Mouse (Mus musculus) embryonic facial prominence, embryonic 15.5 days (tissue): Measurements from ENCODE around the gene Slc39a1. TPM values are rescaled to one million over a fixed set of nuclear protein-coding genes. Genes with fewer than 3 reads are reported as not detected.

Experiments
- ATAC-seq: fragments of 200-750 bp; cut with Nextera tagmentation; 2 replicates; pipeline ENCODE4 v1.8.0; 2017; ENCODE audit warnings: low read depth, moderate TSS enrichment; ENCODE audit not compliant: insufficient number of reproducible peaks, low FRiP score, low TSS enrichment
- H3K27ac ChIP-seq: fragments of 300-500 bp; sonication (generic); replicated peaks from 2 replicates; pipeline ENCODE4 v1.5.1; 2015; ENCODE audit warnings: mild to moderate bottlenecking, inconsistent platforms
- H3K27me3 ChIP-seq: fragments of 300-500 bp; sonication (generic); 2 replicates; pipeline ENCODE4 v1.6.1; 2015; ENCODE audit warnings: inconsistent platforms
- H3K36me3 ChIP-seq: fragments of 300-500 bp; sonication (generic); 2 replicates; pipeline ENCODE4 v1.6.1; 2015; ENCODE audit warnings: mild to moderate bottlenecking, inconsistent platforms
- H3K4me1 ChIP-seq: fragments of 300-500 bp; sonication (generic); 2 replicates; pipeline ENCODE4 v1.6.1; 2015; ENCODE audit warnings: inconsistent platforms
- H3K4me2 ChIP-seq: fragments of 300-500 bp; sonication (generic); replicated peaks from 2 replicates; pipeline ENCODE4 v1.6.1; 2015; ENCODE audit warnings: mild to moderate bottlenecking, inconsistent platforms
- H3K4me3 ChIP-seq: fragments of 300-500 bp; sonication (generic); replicated peaks from 2 replicates; pipeline ENCODE4 v1.5.1; 2015; ENCODE audit warnings: mild to moderate bottlenecking, inconsistent platforms
- H3K9ac ChIP-seq: fragments of 300-500 bp; sonication (generic); 2 replicates; pipeline ENCODE4 v1.6.1; 2015; ENCODE audit warnings: inconsistent platforms
- H3K9me3 ChIP-seq: fragments of 300-500 bp; sonication (generic); replicated peaks from 2 replicates; pipeline ENCODE4 v1.6.1; 2016; ENCODE audit warnings: inconsistent platforms
- WGBS: fragments of 180-500 bp; shearing (Covaris S2); methylation state at CpG from one replicate; pipeline ENCODE4 v1.1.7; 2015; 5-methylcytosine and 5-hydroxymethylcytosine counted together
- polyA plus RNA-seq: library from polyadenylated mRNA; unstranded; fragments of >200 nt; fragmentation: Nextera tagmentation; extraction: Ambion mirVana; gene quantifications from 2 replicates; pipeline ENCODE4 v1.2.1, GENCODE M21; 2015

Slc39a1 gene
- polyA plus RNA-seq, 1 experiment from 2014 or later, result 107 TPM

DNA sequence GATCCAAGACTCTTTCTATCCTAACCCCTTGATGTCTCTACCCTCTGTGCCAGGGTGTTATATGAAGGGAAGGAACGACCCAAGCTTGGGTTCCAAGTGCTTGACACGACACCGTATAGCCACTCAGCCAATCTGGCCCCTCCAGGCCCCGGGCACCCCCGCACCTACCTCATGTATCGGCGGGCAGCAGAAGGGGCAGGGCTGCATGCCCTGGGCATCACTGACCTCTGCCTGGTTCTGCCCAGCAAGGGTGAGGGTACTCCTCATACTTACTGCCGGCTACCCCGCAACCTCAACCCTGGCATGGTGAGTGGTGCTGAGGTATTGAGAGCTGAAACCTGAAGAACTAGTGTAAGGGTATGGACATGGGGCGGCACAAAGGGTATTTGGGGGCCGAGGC is 20.2 kb downstream of the Slc39a1 start:
- ATAC-seq, result no peak
- WGBS, result 94% methylated on average over 11 of the region's 11 CpGs
- no peak overlapping the region for H3K4me3 ChIP-seq
- no peak overlapping the region for H3K4me2 ChIP-seq
- no peak overlapping the region for H3K9ac ChIP-seq
- H3K27me3 ChIP-seq, result no peaks in the 10 kb centered on the region
- peaks cover 19% of the 10 kb centered on the region for H3K4me1 ChIP-seq
- no peaks in the 10 kb centered on the region for H3K9me3 ChIP-seq
- H3K36me3 ChIP-seq, result peaks cover 36% of the 10 kb centered on the region
- H3K27ac ChIP-seq, result no peak overlapping the region

DNA sequence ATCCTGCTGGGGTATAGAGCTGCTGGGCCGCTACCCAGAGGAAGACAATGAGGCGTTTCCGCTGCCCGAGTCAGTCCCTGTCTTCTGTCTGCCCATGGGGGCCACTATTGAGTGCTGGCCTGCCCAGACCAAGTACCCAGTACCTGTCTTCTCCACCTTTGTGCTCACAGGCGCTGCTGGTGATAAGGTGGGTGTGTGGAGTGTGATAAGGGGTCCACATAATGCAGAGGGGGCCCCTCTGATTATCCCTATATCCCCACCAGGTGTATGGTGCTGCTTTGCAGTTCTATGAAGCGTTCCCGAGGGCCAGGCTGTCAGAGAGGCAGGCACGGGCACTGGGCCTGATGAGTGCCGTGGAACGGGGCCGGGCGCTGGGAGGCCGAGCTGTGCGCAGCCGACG is 21.0 kb downstream of the Slc39a1 start:
- Histone ChIP-seq H3K9ac (no peak overlapping the region), H3K27ac (no peak overlapping the region), H3K4me3 (no peak overlapping the region), H3K4me2 (no peak overlapping the region), H3K36me3 (peaks cover 36% of the 10 kb centered on the region), H3K9me3 (no peaks in the 10 kb centered on the region), H3K4me1 (peaks cover 19% of the 10 kb centered on the region), H3K27me3 (no peaks in the 10 kb centered on the region)
- ATAC-seq, result no peak
- WGBS, result 89% methylated on average over 16 of the region's 16 CpGs

DNA sequence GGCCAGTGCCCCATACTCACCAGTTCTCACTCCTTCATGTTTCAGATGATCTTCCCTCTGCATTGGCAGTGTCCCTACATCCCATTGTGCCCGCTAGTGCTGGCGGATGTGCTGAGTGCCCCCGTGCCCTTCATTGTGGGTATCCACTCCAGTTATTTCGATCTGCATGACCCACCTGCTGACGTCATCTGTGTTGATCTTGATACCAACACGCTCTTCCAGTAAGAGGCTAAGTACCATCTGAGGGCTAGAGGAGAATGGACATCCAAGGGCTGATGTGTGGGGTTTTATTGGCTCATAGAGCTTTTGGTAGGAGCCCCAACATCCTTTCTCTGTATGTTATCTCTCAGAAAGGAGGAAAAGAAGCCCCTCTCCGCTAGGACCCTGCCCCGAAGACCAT is 22.8 kb downstream of the Slc39a1 start:
- H3K4me1 ChIP-seq, result peaks cover 12% of the 10 kb centered on the region
- 94% methylated on average over 8 of the region's 8 CpGs for WGBS
- no peak overlapping the region for H3K4me3 ChIP-seq
- ATAC-seq, result no peak
- peaks cover 46% of the 10 kb centered on the region for H3K36me3 ChIP-seq
- no peaks in the 10 kb centered on the region for H3K27me3 ChIP-seq
- no peak overlapping the region for H3K4me2 ChIP-seq
- no peak overlapping the region for H3K27ac ChIP-seq
- no peaks in the 10 kb centered on the region for H3K9me3 ChIP-seq
- H3K9ac ChIP-seq, result no peak overlapping the region

GRCm38 (mm10) chr3:90272170-90272569 is 24.2 kb downstream of the Slc39a1 start:
- ATAC-seq, result no peak
- H3K4me1 ChIP-seq, result no peaks in the 10 kb centered on the region
- H3K9me3 ChIP-seq, result no peaks in the 10 kb centered on the region
- H3K27ac ChIP-seq, result no peak overlapping the region
- H3K4me3 ChIP-seq, result no peak overlapping the region
- peaks cover 59% of the 10 kb centered on the region for H3K36me3 ChIP-seq
- H3K9ac ChIP-seq, result no peak overlapping the region
- no peak overlapping the region for H3K4me2 ChIP-seq
- 60% methylated on average over 9 of the region's 9 CpGs for WGBS
- H3K27me3 ChIP-seq, result no peaks in the 10 kb centered on the region

DNA sequence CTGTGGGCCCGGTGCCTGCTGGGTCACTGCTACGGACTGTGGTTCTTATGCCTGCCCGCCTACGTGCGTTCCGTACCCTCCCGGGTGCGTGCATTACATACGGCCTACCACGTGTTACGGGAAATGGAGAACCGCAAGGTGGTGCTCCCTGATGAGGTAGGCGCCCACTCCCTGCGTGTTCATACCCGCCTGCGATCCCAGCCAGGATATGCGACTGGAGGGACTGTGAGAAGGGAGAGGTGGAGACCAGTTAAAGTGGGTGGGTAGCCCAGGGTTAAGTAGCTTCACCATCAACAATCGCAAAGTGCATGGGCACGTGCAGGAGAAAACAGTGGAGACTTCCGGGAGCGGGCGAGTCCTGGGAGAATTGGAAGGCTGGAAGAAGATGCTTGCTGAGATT is 25.9 kb downstream of the Slc39a1 start:
- Histone ChIP-seq H3K9ac (no peak overlapping the region), H3K27me3 (no peaks in the 10 kb centered on the region), H3K4me2 (no peak overlapping the region), H3K4me3 (no peak overlapping the region), H3K27ac (no peak overlapping the region), H3K36me3 (peaks cover 73% of the 10 kb centered on the region), H3K9me3 (no peaks in the 10 kb centered on the region), H3K4me1 (no peaks in the 10 kb centered on the region)
- 89% methylated on average over 22 of the region's 22 CpGs for WGBS
- ATAC-seq, result no peak

DNA sequence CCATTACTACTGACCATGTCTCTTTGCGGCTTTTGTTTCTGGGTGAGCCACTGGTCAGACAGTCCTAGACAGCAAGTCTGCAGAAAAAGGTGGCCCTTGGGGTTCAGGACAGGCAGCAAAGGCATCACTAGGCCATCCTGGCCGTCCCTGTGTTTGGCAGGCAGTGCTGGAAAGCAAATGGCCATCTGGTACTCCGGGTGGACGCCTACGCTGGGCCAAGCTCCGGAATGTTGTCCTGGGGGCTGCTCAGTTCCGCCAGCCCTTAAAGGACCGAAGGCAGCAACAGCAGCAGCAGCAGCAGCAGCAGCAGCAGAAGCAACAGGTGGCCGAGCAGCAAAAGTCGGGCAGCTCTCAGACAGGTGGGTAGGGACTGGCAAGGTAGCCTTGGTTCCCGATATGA is 27.3 kb downstream of the Slc39a1 start:
- Histone ChIP-seq H3K4me2 (no peak overlapping the region), H3K36me3 (peaks cover 79% of the 10 kb centered on the region), H3K9ac (no peak overlapping the region), H3K9me3 (no peaks in the 10 kb centered on the region), H3K27ac (no peak overlapping the region), H3K4me3 (no peak overlapping the region), H3K4me1 (no peaks in the 10 kb centered on the region), H3K27me3 (no peaks in the 10 kb centered on the region)
- ATAC-seq, result no peak
- WGBS, result 89% methylated on average over 11 of the region's 11 CpGs

GRCm38 (mm10) chr3:90276858-90277257 is 28.9 kb downstream of the Slc39a1 start:
- no peaks in the 10 kb centered on the region for H3K9me3 ChIP-seq
- H3K36me3 ChIP-seq, result peaks cover 79% of the 10 kb centered on the region
- H3K27ac ChIP-seq, result no peak overlapping the region
- H3K4me1 ChIP-seq, result no peaks in the 10 kb centered on the region
- no peak overlapping the region for H3K4me3 ChIP-seq
- no peak overlapping the region for H3K9ac ChIP-seq
- H3K4me2 ChIP-seq, result no peak overlapping the region
- no peak for ATAC-seq
- no peaks in the 10 kb centered on the region for H3K27me3 ChIP-seq
- WGBS, result 48% methylated on average over 16 of the region's 16 CpGs

DNA sequence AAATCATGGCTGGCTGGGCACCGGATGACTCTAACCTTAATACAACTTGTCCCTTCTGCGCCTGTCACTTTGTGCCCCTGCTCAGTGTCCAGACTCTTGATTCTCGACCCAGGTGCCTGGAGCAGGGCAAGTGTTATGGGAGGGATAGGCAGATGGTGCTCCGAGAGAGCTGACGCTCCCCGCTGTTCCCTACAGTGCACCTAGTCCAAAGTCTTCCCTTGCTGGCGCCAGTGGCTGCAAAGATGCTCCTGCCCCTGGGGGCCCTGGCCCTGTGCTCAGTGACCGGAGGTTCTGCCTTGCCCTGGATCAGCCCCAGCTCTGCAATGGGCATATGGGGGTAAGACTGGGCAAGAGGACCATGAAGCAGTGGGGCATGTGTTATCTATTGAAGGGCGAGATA is 29.8 kb downstream of the Slc39a1 start:
- Histone ChIP-seq H3K36me3 (peaks cover 71% of the 10 kb centered on the region), H3K4me1 (no peaks in the 10 kb centered on the region), H3K4me3 (no peak overlapping the region), H3K9me3 (no peaks in the 10 kb centered on the region), H3K9ac (no peak overlapping the region), H3K27ac (no peak overlapping the region), H3K4me2 (no peak overlapping the region), H3K27me3 (no peaks in the 10 kb centered on the region)
- ATAC-seq, result no peak
- 89% methylated on average over 9 of the region's 9 CpGs for WGBS

GRCm38 (mm10) chr3:90278211-90278610 is 30.2 kb downstream of the Slc39a1 start:
- H3K9ac ChIP-seq, result no peak overlapping the region
- H3K4me2 ChIP-seq, result no peak overlapping the region
- no peak for ATAC-seq
- peaks cover 68% of the 10 kb centered on the region for H3K36me3 ChIP-seq
- no peak overlapping the region for H3K27ac ChIP-seq
- 92% methylated on average over 10 of the region's 10 CpGs for WGBS
- no peaks in the 10 kb centered on the region for H3K27me3 ChIP-seq
- no peaks in the 10 kb centered on the region for H3K9me3 ChIP-seq
- no peaks in the 10 kb centered on the region for H3K4me1 ChIP-seq
- H3K4me3 ChIP-seq, result no peak overlapping the region

DNA sequence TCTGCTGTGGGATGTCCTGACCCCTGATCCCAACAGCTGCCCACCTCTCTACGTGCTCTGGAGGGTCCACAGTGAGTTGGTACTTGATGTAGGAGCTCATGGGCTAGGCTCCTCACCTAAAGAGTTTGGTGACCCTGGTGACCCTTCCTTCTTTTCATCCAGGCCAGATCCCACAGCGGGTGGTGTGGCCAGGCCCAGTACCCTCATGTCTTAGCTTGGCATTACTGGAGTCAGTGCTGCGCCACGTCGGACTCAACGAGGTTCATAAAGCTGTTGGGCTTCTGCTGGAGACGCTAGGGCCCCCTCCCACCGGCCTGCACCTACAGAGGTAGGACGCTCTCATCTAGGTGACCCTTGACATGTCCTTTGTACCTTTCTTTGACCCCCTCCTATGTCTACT is 31.2 kb downstream of the Slc39a1 start:
- no peak overlapping the region for H3K4me2 ChIP-seq
- no peaks in the 10 kb centered on the region for H3K4me1 ChIP-seq
- H3K27me3 ChIP-seq, result no peaks in the 10 kb centered on the region
- H3K9me3 ChIP-seq, result no peaks in the 10 kb centered on the region
- no peak overlapping the region for H3K4me3 ChIP-seq
- H3K36me3 ChIP-seq, result peaks cover 58% of the 10 kb centered on the region
- no peak overlapping the region for H3K9ac ChIP-seq
- H3K27ac ChIP-seq, result no peak overlapping the region
- ATAC-seq, result no peak
- WGBS, result 93% methylated on average over 9 of the region's 9 CpGs

DNA sequence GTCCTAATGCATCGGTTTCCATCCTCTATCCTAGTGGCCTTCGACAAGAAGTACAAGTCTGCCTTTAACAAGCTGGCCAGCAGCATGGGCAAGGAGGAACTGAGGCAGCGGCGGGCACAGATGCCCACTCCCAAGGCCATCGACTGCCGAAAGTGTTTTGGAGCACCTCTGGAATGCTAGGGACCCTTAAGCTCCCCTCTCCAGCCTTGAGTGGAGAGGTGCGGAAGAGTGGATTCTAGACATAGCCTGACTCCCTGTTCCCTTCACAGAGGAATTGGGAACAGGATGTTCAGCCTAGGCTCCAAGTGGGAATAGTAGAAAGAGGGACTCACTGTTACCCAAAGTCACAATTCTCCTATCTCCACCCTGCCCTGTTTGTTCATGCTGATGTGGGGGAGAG is 31.8 kb downstream of the Slc39a1 start:
- Histone ChIP-seq H3K4me3 (no peak overlapping the region), H3K9me3 (no peaks in the 10 kb centered on the region), H3K9ac (no peak overlapping the region), H3K27me3 (no peaks in the 10 kb centered on the region), H3K36me3 (peaks cover 55% of the 10 kb centered on the region), H3K4me2 (no peak overlapping the region), H3K4me1 (no peaks in the 10 kb centered on the region), H3K27ac (no peak overlapping the region)
- WGBS, result 94% methylated on average over 7 of the region's 7 CpGs
- ATAC-seq, result no peak

- Histone ChIP-seq H3K9me3 (no peaks in the 10 kb centered on the region), H3K36me3 (peaks cover 47% of the 10 kb centered on the region), H3K27ac (no peak overlapping the region), H3K4me2 (no peak overlapping the region), H3K27me3 (no peaks in the 10 kb centered on the region), H3K9ac (no peak overlapping the region), H3K4me3 (no peak overlapping the region), H3K4me1 (no peaks in the 10 kb centered on the region)
- no peak for ATAC-seq
- 72% methylated on average over 9 of the region's 9 CpGs for WGBS
Observed at GRCm38 (mm10) chr3:90280708-90281107, 32.7 kb downstream of the Slc39a1 start.
